Mouse (Mus musculus) T-cell, adult 2 months (primary cell): ENCODE results near the gene Nrsn2.

ENCODE experiments used
- DNase-seq: peaks from one replicate; pipeline ENCODE4 v3.0.0; 2022; ENCODE audit warnings: low spot score

Gene Nrsn2

DNA sequence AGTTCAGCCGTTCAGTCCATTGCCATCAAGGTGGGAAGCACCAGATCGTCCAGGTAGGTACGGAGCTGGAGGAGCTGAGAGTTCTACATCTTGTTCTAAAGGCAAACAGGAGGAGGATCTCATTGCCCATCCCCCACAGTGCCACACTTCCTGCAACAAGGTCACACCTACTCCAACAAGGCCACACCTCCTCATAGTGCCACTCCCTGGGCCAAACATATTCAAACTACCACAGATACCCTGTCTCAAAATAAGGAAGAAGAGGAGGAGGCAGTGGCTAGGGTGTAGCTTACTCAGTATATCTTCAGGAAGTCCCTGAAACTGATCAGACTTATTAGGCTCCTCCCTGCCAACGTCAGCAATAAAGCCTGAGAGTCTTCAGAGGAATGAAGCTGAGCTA, 7.8 kb upstream of the Nrsn2 start:
- DNase-seq = no peak

DNA sequence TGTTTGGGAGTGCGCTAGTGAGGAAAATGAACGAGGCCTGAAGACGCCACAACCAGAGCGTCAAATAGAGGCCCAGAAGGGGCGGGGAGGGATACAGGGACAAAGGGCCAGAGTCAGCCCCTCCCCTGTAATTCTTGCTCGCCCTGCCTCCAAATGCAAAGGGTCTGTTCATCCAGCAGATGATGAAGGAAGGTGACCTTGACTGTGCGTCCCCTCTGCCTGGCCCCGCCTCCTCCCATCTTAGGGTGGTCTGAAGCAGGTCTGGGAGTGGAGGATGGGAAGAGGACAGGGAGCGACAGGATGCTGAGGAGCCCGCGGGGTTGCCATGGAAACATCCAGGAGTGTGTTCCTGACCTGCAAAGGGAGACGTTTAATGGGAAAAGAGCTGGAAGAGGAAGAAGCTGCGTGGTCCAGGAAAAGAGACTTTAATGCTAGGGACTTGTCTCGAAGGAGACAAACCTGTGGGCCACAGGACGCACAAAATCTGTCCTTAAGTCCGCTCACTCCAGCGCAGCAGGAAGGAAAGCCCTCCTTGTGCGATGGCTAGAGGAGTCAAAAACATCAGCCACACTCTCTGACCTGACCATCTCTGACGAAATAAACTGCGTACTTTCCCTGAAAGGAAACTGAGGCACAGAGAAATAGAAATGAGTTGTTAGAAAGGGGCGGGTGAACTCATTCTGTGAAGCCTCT, 640 bp downstream of the Nrsn2 start:
- no peak for DNase-seq

DNA sequence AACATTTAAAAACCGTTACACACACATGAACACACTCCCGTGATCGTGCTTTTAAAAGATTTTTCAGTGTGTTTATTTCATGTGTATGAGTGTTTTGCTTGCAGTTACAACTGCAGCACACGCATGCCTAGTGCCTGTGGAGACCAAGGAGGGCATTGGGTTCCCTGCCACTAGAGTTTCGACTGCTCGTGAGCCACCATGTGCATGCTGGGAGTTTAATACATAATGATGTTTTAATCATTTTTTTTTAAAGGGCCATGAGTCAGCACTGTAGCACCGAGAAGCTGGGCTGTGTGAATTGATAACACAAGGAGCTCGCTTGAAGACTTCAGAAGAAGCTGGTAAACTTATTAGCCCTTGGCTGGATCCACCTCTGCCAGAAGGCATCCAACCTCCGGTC, 2.9 kb downstream of the Nrsn2 start:
- DNase-seq = no peak

DNA sequence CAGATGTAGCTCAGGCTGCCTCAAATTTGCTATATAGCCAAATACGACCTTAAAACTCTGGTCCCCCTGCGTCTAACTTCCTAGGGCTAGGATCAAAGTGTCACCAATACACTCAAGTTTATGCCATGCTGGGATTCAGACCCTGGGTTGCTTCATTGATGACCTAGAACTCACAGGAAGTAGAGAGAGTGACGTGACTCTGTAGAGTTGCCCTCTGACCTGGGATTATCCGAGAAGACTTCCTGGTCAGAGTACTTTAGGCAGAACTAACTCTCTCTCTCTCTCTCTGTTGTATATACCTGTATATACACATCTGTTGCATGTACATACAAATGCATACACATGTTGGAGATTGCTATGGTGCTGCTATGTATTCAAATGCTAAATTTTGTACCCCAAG, 3.8 kb downstream of the Nrsn2 start:
- no peak for DNase-seq

DNA sequence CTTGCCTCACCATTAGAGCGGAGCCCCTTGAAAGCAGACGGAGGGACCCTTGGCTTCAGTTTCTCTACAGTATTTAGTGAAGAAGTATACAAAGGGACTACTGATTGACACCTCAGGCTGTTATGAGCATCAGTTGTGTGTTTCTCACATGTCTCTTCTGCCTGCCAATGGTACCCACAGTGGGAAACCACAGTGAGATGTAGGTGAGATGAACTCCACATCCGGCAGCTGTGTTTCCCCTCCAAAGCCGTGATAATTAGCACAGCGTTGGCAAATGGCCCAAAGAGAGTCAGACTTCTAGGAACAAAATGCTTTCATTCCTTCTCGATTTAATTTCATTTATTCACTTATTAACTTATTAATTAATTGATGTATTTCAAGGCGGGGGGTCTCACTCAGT, 4.3 kb downstream of the Nrsn2 start:
- DNase-seq = peak; percentile 75

DNA sequence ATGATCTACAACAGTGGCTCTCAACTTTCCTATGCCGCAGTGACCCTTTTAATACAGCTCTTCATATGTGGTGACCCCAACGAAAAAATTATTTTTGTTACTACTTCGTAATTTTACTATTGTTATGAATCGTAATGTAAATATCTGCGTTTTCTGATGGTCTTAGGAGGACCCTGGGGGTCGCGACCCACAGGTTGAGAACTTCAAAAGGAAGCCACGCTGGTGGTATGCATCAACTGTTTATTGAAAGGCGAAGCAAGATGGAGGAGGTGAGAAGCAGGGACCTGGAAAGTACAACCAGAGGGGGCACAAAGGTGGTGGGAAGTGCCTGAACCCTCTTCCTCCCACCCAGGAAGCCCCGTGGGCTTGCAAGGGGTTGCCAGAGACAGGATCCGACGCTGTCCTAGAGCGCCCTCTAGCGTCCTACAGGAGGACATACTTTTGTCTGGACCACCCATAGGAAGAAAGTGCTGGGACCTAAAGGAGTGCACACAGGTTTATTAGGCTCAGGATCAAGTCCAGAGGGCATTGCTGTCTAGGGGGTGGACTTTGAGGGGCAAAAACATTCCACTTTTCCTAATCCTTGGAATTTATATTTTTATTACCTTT, 7.8 kb downstream of the Nrsn2 start:
- peak; percentile 70 for DNase-seq

DNA sequence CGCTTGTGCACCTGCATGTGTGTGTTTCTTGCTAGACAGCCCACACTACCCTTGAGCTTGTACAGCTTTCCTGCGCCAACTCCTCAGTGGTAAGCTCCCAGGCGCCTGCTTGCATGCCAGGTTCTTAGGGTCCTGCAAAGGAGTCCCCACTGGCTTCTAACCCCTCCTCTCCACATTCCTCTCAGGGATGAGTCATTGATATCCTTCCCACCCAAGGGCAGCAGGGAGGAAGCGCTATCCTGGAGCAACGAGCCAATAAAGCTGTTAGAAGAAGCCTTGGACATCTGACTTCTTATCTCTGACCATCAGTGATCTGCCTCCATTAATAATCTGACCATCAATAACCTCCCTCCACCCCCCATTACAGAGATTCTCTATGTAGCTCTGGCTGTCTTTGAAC, 8.5 kb downstream of the Nrsn2 start:
- no peak for DNase-seq

DNA sequence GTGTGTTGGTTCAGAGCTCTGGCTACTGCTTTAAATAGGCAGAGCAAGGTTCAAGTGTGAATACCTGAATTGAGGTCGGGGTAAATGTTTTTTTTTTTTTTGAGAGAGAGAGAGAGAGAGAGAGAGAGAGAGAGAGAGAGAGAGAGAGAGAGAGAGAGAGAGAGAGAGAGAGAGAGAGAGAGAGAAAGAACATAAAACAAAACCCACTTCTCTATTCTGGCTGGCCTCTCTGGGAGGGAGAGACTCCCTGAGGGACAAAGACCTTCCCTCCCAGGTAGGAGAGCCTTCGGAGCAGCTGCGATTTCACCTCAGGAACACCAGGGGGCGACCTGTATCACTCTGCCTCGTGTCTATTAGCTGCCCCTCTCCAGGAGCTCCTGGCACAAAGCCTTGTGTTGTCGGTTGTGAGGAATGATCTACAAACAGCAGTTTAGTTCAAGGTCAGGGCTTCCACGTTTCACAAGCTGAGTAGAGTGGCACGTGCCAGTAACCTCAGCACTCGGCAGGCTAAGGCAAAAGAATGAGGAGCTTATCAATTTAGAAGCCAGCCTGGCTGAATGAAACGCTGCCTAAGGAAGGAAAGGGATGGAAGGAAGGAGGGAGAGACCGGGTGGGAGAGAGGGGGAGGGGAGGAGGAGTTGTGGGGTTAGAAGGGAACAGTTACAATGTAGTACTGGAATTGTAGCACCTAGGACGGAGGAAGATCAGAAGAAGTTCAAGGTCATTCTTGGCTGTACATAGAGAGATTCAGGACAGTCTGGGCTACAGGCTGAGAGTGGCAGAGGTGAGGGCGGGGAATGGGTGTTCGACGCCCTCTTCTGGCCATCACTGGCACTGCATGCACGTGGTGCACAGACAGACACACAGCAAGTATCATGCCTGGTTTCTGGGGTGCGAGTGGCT, 12.9 kb downstream of the Nrsn2 start:
- peak; percentile 67 for DNase-seq

DNA sequence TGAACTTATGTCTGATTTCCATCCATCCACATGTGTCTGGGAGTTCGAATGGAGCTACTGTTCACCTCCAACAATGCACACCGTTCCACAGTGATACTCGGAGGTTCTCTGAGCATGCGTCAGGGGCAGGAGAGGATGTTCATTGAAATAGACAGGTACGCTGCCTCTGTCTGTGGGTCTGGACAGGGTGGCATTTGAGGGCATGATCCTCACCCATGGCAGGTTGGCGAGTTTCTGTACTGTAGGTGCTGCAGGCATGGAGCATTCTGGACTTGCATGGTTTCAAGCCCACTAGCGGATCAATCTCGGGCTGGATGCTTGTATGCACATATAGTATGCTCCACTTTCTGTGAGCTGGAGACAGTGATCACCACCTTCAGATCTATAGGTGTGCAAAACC, 15.2 kb downstream of the Nrsn2 start:
- DNase-seq = no peak

DNA sequence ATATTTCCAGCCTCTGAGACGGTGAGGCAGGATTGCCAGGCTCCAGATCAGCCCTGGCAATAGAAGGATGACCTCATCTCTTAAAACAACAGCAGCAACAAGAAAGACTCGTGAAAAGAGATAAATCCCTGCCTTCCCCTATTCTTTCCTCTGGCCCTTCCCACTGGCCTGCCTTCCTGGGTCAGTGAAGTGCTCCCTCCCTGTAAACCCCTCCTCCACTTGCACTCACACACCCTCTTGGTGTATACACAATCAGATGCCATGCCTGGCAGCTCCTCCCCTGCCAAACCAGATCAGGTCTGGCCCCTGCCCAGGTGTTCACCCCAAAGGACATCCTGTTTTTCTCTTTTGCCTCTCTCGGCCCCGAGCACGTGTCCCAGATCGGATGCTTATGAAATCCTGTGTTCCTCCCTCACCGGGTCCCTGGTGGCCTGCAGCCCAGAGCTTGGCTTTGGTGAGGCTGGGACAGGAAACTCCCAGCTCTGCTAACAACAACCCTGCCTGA, 16.1 kb downstream of the Nrsn2 start:
- DNase-seq = peak; percentile 75

DNA sequence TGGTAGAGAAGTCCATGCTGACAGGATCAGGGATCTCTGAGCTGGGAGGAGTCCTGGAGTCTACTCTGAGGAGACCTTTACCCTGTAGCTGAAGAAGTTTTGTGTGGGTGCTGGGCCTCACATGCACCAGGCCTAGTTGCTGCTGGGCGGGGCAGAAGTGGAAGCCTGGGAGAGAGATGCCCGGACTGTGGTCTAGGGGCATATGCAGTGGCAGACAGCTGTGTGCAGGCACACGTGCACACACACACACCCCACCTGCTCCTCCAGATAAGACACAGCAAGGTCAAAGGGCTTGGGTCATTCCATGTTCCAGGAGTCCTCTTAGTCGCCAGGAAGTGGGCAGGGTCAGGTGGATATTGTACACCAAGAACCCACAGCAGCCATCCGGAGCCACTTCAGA, 16.8 kb downstream of the Nrsn2 start:
- DNase-seq = no peak

DNA sequence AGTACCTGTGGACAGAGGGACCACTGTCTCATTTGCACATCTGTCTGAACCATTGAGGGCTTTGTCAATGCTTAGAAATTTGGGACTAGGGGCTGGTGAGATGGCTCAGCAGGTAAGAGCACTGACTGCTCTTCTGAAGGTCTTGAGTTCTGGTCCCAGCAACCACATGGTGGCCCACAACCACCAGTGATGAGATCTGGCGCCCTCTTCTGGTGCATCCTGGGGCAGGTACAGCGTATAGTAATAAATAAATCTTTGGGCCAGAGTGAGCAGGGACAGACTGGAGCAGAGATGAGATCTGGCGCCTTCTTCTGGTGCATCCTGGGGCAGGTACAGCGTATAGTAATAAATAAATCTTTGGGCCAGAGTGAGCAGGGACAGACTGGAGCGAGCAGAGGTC, 17.5 kb downstream of the Nrsn2 start:
- peak; percentile 29 for DNase-seq

DNA sequence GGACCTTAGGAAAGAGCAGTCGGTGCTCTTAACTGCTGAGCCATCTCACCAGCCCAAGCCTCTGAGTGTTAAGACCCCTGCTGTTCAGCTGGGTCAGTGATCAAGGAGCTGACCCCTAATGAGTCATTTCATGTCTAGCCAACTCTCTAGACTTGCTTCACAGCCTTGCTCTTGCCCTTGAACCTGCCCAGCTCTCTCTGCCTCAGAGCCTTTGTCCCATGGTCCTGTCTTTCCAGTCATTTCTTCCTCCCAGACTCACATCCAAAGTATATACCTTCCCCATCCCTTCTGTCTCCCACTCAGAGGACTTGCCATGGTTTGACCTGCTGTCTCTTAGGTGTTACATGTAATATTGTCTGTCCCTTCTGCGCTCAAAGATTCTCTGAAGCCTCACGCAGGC, 19.2 kb downstream of the Nrsn2 start:
- no peak for DNase-seq

DNA sequence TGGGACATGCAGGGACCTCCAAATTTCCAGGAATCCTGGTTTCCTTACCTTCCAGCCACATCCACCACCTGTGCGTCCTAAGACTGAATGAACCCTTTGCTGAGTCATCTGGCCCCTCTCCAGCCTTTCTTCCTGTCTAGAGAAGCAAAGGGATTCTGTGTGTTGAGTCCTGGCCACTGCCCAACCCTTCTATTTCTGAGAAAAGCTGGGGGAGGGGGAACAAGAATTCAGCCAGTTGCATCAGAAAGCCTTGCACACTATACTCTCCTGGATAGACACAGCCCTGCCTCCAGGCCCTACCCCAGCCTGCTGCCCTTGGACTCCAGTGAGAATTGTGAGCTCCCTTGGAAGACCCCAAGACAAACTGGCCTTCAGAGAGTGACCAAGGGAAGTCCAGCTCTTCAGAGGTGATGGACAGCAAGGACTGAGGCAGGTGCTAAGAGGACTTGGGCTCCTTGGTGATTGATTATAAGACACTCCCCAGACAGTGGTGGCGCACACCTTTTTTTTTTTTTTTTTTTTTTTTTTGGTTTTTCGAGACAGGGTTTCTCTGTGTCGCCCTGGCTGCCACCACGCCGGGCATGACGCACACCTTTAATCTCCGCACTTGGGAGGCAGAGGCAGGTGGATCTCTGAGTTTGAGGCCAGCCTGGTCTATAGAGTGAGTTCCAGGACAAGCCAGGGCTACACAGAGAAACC, 26.4 kb downstream of the Nrsn2 start:
- no peak for DNase-seq

DNA sequence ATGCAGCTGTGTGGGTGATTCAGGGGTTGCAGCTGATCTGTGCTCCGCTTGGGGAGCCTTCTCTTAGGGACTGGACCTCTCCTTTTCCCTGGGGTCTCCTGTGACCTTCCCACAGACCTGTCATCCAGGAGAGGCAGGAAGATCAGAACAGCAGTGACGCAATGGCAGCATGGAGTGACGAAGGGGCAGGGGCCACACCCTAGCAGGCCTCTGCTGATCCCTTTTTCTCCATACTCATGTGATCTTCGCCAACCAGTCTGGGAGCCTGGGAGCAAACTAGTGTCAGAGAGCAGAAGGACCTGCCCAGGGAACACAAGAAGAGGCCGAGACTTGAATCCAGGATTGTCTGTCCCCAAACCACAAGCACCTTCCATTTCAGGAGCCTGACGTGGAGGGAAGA, 27.2 kb downstream of the Nrsn2 start:
- DNase-seq = no peak

DNA sequence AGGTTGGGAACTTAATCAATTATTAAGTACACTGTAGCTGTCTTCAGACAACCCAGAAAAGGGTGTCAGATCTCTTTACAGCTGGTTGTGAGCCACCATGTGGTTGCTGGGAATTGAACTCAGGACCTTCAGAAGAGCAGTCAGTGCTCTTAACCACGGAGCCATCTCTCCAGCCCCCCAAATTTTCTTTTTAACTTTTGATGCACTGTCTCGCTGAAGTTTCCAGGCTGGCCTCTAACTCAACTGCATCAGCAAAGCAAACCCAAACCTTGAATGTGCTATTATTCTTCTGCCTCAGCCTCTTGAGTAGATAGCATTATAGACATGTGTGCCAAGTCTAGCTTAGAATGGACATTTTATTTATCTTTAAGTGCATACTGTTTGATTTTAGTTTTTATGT, 28.7 kb downstream of the Nrsn2 start:
- no peak for DNase-seq

DNA sequence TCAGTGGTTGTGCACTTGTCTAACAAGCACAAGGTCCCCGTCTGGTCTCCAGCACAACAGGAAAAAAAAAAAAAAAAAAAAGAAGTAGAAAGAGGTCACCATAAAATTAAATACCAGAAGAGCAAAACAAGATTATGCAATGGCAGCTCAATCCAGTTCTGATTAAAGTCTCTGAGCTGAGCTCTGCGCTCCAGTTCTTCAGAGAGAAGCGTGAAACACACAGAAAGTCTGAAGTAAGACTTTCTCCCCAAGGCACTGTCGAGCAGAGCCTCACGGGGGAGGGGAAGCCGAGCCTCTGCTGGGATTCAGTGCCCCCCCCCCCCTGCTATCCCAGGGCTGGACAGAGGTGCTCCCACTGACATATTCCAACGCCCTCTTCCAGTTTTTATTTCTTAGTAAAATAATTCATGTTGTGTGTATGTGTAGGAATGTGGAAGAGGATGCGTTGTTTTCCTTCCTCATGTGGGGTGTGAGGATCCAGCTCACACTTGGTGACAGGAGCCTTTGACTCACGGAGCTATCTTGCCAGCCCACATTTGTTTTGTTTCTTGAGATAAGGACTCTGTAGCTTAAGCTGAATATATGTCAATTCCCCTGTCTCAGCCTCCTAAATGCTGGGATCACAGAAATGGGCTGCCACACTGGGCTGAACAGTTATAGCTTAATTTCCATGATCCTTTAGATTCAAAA, 29.5 kb downstream of the Nrsn2 start:
- DNase-seq = no peak

DNA sequence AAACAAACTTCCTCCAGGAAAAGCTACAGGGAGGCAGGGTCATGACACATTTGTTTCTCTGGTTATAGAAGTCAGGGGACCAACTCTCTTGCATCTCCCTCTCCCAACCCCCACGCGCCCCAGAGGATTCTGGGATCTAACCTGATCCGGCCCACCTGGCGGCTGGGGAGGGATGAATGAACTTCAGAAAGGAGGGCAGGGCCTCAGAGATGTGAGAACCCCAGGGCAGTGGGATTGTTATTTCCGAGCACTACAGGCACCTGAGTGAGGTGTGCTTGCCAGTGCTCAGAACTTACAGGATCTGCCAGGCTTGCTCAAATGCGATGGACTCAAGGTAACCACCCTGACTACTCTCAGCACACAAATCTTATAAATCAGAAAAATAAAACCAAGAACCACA, 31.0 kb downstream of the Nrsn2 start:
- no peak for DNase-seq

DNA sequence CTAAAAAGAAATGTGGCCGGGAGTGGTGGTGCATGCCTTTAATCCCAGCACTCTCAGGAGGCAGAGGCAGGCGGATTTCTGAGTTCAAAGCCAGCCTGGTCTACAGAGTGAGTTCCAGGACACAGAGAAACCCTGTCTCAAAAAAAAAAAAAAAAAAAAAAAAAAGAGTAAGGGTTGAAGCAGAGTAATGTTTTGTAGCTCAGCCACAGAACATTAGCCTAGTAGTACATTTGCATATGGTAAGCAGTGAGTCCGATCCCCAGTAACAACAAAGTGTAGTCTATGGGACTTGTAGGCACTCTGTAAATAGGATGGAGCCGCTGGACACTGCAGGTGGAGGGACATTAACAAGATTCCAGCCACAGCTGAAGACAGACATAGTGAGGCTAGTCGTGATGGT, 31.5 kb downstream of the Nrsn2 start:
- DNase-seq = no peak

DNA sequence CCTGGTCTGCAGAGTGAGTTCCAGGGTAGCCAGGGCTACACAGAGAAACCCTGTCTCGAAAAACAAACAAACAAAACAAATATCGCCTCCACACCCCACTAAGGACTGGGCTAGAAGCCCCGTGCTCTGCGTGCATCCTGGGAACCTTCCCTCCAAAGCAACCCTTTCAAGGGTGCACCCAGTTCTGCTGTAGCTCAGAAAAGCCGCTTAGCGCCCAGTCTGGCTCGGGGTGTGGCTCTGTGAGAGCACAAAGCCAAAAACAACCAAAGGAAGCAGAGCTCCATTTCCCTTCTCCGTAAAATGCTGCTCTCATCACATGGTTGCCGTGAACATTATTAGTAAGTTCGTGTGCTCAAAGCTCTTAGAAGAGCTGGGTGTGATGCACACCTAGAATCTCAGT, 32.1 kb downstream of the Nrsn2 start:
- peak; percentile 70 for DNase-seq

DNA sequence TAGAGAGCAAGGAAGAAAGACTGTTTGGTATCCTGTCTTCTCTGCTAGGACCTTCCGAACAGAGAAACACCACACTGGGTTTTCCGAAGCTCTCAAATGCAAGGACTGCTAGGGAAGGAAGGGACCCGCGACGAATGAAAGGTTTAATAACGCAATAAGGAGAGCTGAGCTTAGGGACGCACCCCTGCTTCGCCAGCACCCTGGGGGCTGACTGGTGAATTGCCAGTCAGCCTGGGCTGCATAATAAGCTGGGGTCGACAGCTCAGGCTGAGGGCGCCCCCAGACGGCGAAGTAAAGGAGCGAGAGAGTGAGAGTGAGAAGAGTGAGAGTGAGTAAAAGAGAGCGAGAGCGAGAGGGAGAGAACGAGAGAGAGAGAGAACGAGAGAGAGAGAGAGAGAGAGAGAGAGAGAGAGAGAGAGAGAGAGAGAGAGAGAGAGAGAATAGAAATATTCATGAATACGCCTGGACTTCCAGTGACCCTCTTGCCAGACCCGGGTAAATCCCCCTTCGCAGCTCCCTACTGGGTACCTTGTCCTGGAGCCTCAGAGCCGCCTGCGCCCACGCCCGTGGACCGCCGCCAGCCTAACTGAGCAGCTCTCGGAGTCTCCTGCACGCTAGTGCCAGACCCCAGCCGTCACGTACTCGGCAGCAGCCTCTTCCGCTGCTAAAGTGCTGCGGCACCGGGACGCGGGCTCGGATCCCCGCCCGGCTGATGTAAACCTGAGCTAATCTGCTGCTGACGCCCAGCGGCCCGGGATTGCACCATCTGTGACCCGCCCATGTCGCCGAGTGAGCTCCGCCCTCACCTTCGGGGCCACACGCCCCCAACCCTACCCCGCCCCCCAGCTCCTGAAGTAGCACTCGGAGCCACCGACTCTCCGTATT, 32.9 kb downstream of the Nrsn2 start, which contains the start of gene Trib3:
Gene Trib3 (minus strand): TSS at position 704 of the 885 bp plus-strand sequence.
- DNase-seq = peak; percentile 91
